Mouse (Mus musculus) kidney, adult 9 months (tissue): ENCODE data around the gene CN725425.
A peak's percentile ranks its signal among the peaks of the same experiment; 100 is the strongest.

ENCODE experiments used
- DNase-seq: peaks from one replicate; pipeline ENCODE4 v3.0.0; 2022

Gene CN725425

DNA sequence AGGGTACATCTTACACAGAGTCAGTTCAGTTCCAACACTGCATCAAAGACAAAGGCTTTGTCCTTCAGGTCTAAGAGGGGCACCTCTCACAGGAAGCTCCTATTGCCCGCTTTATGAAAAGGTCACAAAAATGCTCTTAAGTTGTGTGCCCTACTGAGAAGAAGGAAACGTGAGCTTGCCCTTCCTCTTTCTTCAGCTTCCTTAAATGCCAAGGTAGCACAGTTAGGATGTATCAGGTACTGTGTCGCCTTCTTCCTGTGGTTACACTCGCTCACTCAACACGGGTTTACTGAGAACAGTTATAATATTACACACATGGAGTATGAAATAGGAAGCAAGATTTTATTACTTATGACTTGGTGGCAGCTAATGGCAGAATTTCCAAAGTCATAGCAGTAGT is 38.0 kb downstream of the CN725425 start:
- no peak for DNase-seq

- DNase-seq = no peak
Observed at GRCm38 (mm10) chr15:91240683-91241335, 41.5 kb downstream of the CN725425 start.

DNA sequence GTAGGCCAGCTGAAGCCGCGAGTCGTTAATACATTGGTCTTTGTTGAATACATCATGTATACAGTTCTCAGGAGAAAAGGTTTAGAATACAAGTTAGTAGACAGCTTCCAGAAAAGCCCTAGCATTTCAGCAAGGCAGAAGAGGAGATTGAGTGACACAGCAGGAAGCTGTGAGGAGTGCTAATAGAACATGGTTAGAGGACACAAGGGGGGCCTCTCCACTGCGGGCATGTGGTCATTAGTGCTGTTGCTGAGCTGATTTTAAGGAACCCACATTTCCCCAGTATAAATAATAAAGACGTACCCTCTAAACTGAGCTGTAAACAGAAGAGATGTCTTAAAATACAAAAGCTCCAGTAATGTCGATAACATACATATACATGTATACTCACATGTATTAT is 51.5 kb downstream of the CN725425 start:
- DNase-seq = no peak

DNA sequence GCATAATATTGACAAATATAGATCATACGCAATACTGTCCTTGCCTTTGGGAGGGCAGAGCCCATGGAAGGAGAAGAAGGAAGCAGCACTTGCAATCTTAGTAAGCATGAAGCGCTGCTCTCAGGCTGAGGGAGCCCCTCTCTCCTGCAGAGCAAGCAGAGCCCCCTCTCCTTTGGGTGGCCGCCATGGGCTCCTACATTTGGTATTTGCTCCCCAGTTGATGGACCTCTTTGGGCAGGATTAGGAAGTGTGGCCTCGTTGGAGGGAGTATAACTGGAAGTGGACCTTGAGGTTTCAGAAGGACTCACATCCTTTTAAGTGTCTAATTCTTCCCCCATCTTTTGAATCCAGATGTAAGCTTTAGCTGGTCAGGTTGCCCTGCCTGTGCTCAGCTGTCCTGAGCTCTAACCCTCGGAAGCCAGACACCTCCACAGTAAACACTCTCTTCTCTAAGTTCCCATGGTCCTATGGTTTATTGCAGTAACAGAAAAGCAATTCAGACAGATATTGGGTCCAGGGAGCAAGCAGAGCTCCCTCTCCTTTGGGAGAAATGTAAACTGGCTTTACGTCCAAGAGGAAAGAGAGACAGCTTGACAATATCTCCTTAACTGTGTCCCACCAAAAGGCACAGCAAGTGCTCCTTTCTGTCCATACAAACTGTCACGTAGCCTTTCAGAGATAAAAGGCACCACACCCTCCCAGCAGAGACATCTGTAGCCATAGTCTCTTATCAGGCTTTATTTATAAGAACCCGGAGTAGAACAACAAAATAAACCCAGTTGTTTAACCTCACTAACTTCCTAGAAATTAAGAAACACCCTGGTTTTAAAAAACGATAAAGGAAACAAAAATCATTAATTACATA is 52.5 kb downstream of the CN725425 start:
- no peak for DNase-seq

- DNase-seq = no peak
Observed at GRCm38 (mm10) chr15:91252956-91253355, 53.7 kb downstream of the CN725425 start.

DNA sequence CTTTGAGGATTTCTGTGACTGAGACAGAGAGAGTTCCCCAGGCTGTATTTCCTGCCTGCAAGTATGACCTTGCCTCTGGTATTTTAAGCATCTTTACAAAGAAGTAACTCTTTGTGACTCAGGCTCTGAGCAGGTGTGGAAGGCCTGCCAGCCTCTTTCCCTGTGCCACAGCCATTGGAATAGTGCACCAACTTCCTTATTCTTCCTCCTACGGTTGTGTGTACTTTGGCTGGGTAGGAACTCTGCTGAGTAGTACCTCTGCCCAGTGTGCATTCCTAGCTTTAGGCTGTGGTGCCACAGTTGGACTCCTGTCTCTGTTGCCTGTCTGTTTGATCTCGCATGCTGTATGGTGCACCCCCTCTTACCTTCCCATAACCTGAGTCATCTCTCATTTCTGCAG is 56.0 kb downstream of the CN725425 start:
- no peak for DNase-seq

DNA sequence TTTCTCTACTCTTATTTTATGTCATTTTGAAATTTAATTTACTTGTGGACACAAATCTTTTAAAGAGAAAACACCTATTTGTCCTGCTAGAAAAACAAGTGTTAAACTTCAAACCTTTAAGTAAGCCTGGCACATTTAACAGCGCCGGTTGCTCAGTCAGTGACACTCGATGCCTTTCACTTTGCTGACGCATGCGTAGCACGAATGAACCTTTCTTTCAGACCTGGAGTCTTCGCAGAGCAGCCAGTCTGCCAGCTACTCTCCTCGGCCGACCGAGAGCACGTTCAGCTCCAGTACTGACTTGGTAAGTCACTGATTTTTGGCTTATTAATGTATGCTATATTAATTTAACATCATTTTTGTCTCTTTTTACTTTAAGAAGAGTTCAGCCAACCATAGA is 57.8 kb downstream of the CN725425 start:
- peak; percentile 62 for DNase-seq

DNA sequence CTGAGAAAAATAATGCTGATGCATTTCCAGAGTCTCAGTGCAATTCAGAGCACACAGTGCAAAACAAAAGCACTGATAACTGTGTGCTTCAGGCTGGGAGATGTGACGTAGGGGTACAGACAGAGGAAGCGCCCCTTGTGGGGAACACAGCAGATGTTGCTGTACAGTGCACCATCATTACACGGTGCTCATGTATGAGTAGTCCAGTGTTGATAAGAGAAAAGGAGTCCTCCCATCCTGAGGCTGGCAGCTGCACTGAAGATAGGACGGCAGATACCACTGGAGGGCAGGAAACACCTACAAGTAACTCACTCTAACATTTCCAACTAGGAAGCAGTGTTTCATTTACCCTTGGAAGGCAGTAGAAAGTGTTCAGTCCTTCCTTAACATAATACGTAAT is 61.3 kb downstream of the CN725425 start:
- no peak for DNase-seq

DNA sequence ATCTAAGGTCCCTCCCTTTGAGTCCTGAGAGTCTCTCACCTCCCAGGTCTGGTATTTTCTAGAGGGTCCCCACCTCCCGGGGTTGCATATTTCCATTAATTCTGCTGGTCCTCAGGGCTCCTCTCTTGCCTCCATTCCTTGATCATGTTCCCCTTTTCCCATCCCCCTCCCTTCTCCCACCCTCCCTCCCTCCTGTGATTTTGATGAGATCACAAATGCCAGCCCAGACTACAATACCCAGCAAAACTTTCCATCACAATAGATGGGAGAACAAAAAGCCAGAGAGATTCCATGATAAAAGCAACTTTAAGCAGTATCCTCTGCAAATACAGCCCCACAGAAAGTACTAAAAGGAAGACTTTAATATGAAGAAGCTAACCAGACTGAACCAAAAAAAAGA is 64.6 kb downstream of the CN725425 start:
- DNase-seq = no peak

GRCm38 (mm10) chr15:91268532-91268931 is 69.2 kb downstream of the CN725425 start:
- DNase-seq = peak; percentile 84

GRCm38 (mm10) chr15:91275961-91276360 is 76.7 kb downstream of the CN725425 start:
- DNase-seq = peak; percentile 81

- no peak for DNase-seq
Observed at GRCm38 (mm10) chr15:91279571-91279970, 80.3 kb downstream of the CN725425 start.

DNA sequence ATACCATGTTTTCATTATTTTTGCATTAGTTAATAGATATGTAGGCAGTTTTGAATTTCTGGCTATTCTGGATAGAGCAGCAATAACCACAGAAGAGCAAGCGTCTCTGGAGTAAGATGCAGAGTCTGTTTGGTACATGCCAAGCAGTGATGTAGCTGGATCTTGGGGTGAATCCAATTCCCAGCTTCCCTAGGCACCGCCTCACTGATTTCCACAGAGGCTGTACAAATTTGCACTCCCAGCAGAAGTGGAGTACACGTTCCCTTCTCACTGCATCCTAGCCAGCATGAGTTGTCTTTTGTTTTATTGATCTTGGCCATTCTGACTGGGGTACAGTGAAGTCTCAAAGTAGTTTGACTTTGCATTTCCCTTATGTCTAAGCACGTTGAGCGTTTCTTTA is 82.2 kb downstream of the CN725425 start:
- DNase-seq = no peak

DNA sequence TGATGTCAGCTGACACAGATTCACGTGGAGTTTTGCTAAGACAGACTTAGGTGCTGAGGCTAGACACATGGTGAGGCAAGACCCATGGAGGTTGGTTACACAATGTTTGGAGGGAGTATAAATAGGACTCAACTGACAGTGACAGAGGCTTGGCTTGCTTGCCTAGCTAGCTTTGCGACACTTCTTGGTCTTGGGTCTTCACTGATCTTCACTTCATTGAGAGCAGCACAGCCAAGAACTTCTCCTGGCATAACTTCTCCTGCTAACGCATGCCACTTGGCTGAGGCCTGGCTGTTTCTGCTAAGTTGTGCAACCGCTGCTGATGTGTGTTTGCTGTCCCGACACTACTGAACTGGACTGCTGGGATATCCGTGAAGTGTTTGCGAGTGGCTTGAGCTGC is 83.5 kb downstream of the CN725425 start:
- no peak for DNase-seq

GRCm38 (mm10) chr15:91283418-91283817 is 84.1 kb downstream of the CN725425 start:
- DNase-seq = no peak

DNA sequence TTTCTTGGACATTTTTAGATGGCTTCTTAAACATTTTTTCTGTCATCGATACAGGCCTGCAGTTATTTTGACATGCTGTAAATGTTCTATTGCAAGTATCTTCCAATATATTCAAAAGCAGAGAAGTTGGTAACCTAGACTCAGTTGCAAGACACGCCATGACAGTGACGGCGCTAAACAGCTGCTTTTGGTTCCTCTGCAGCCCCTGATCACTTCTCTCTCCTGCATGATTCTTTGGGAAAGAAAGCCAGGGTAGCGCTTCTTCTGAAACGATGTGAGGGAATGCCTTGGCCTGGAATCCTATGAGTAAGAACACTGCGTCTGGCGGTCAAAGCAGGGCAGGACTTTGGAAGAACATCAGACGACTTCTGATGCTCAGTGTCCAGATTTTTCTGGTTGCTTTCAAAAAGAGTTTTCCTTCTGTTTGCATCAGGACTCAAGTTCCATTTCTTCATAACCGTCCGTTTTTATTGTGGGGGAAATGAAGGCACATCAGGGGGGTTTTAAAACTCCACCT is 100.1 kb downstream of the CN725425 start:
- DNase-seq = no peak

GRCm38 (mm10) chr15:91301366-91301765 is 102.1 kb downstream of the CN725425 start:
- DNase-seq = peak; percentile 95

DNA sequence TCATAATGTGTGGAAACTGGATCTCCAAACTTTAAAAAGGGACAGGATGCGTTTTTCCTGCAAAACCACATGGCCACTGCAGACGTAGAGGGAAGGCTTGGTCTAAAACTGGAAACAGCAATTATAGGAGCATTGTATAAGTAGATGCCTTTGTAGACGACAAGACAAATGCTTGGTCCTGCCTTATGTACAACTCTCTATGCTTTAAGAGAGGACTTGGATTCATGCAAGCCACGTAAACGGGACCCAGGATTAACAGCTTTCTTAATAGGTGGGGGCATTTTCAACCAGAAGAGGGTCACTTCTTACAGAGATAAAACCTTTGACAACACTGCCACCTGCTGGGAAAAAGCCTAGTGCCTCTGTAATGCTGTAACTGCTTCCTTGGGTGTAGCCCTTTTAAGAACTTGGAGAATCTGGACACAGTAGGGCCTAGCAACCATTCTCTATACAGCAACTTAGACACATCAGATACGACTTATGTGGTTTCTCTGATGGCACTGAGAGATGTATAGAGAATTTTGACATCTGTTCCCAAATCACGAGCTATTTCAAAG is 105.1 kb downstream of the CN725425 start:
- DNase-seq = peak; percentile 44
